Mouse (Mus musculus): ENCODE measurements around the gene Hist1h4c. TPM values are rescaled to one million over a fixed set of nuclear protein-coding genes. Genes with fewer than 3 reads are reported as not detected.

The Hist1h4c gene
- polyA plus RNA-seq, 1 experiment from 2014 or later = 9.0 TPM

Small RNA genes lying within 50 kb of the gene (microRNA-seq; reads per million reads assigned to microRNA genes)
- not detected for gene Gm44314
- gene Gm44350 = not detected

Other genes starting within 250 kb of the Hist1h4c start
- gene Btn1a1, start 232.6 kb downstream of the Hist1h4c start, polyA plus RNA-seq (2014; fragmentation: Nextera tagmentation; extraction: Ambion mirVana) = 0.09 TPM in 2 replicates
- gene Btn2a2, start 209.6 kb downstream of the Hist1h4c start, polyA plus RNA-seq (2014; fragmentation: Nextera tagmentation; extraction: Ambion mirVana) = 0.31 and 0.87 TPM in 2 replicates
- gene Hist1h4h, start 167.4 kb downstream of the Hist1h4c start, polyA plus RNA-seq (2014; fragmentation: Nextera tagmentation; extraction: Ambion mirVana) = 6.1 and 9.9 TPM in 2 replicates
- 13.8 and 28.7 TPM in 2 replicates for gene Hist1h2af, start 164.5 kb downstream of the Hist1h4c start, polyA plus RNA-seq (2014; fragmentation: Nextera tagmentation; extraction: Ambion mirVana)
- gene Hist1h3g, start 163.0 kb downstream of the Hist1h4c start, polyA plus RNA-seq (2014; fragmentation: Nextera tagmentation; extraction: Ambion mirVana) = 8.2 and 12.5 TPM in 2 replicates
- gene Hist1h2bh, start 155.1 kb downstream of the Hist1h4c start, polyA plus RNA-seq (2014; fragmentation: Nextera tagmentation; extraction: Ambion mirVana) = 1.4 and 2.9 TPM in 2 replicates
- 1.2 and 2.0 TPM in 2 replicates for gene Hist1h3f, start 154.4 kb downstream of the Hist1h4c start, polyA plus RNA-seq (2014; fragmentation: Nextera tagmentation; extraction: Ambion mirVana)
- gene Hist1h4f, start 146.8 kb downstream of the Hist1h4c start, polyA plus RNA-seq (2014; fragmentation: Nextera tagmentation; extraction: Ambion mirVana) = 1.1 and 2.9 TPM in 2 replicates
- 0.70 and 1.2 TPM in 2 replicates for gene Hist1h1d, start 145.2 kb downstream of the Hist1h4c start, polyA plus RNA-seq (2014; fragmentation: Nextera tagmentation; extraction: Ambion mirVana)
- 11.4 and 15.4 TPM in 2 replicates for gene Hist1h3e, start 136.1 kb downstream of the Hist1h4c start, polyA plus RNA-seq (2014; fragmentation: Nextera tagmentation; extraction: Ambion mirVana)
- 114 and 155 TPM in 2 replicates for gene Hist1h2ae, start 127.2 kb downstream of the Hist1h4c start, polyA plus RNA-seq (2014; fragmentation: Nextera tagmentation; extraction: Ambion mirVana)
- gene Hist1h2bg, start 127.1 kb downstream of the Hist1h4c start, polyA plus RNA-seq (2014; fragmentation: Nextera tagmentation; extraction: Ambion mirVana) = 7.9 and 12.9 TPM in 2 replicates
- gene Hist1h2bf, start 124.3 kb downstream of the Hist1h4c start, polyA plus RNA-seq (2014; fragmentation: Nextera tagmentation; extraction: Ambion mirVana) = 6.7 and 10.8 TPM in 2 replicates
- gene Hist1h2ad, start 124.1 kb downstream of the Hist1h4c start, polyA plus RNA-seq (2014; fragmentation: Nextera tagmentation; extraction: Ambion mirVana) = 2.9 and 5.3 TPM in 2 replicates
- 12.0 and 14.7 TPM in 2 replicates for gene Hist1h3d, start 122.7 kb downstream of the Hist1h4c start, polyA plus RNA-seq (2014; fragmentation: Nextera tagmentation; extraction: Ambion mirVana)
- gene Hist1h4d, start 116.9 kb downstream of the Hist1h4c start, polyA plus RNA-seq (2014; fragmentation: Nextera tagmentation; extraction: Ambion mirVana) = 113 and 136 TPM in 2 replicates
- 2.9 and 3.1 TPM in 2 replicates for gene Hist1h2be, start 77.3 kb downstream of the Hist1h4c start, polyA plus RNA-seq (2014; fragmentation: Nextera tagmentation; extraction: Ambion mirVana)
- 17.6 and 20.4 TPM in 2 replicates for gene Hist1h1e, start 75.9 kb downstream of the Hist1h4c start, polyA plus RNA-seq (2014; fragmentation: Nextera tagmentation; extraction: Ambion mirVana)
- 1.3 and 1.9 TPM in 2 replicates for gene Hist1h2ac, start 14.5 kb downstream of the Hist1h4c start, polyA plus RNA-seq (2014; fragmentation: Nextera tagmentation; extraction: Ambion mirVana)
- 54.0 and 60.2 TPM in 2 replicates for gene Hist1h2bc, start 14.3 kb downstream of the Hist1h4c start, polyA plus RNA-seq (2014; fragmentation: Nextera tagmentation; extraction: Ambion mirVana)
- not detected in 2 replicates for gene Hist1h1t, start 2.6 kb downstream of the Hist1h4c start, polyA plus RNA-seq (2014; fragmentation: Nextera tagmentation; extraction: Ambion mirVana)
- 6.0 and 7.6 TPM in 2 replicates for gene Hfe, start 12.4 kb upstream of the Hist1h4c start, polyA plus RNA-seq (2014; fragmentation: Nextera tagmentation; extraction: Ambion mirVana)
- 21.6 and 28.4 TPM in 2 replicates for gene Hist1h1c, start 40.4 kb upstream of the Hist1h4c start, polyA plus RNA-seq (2014; fragmentation: Nextera tagmentation; extraction: Ambion mirVana)
- 12.7 and 18.3 TPM in 2 replicates for gene Hist1h3c, start 47.1 kb upstream of the Hist1h4c start, polyA plus RNA-seq (2014; fragmentation: Nextera tagmentation; extraction: Ambion mirVana)
- gene Hist1h2bb, start 48.3 kb upstream of the Hist1h4c start, polyA plus RNA-seq (2014; fragmentation: Nextera tagmentation; extraction: Ambion mirVana) = 2.7 and 6.8 TPM in 2 replicates
- gene Hist1h2ab, start 52.7 kb upstream of the Hist1h4c start, polyA plus RNA-seq (2014; fragmentation: Nextera tagmentation; extraction: Ambion mirVana) = 70.3 and 91.4 TPM in 2 replicates
- 12.5 and 22.2 TPM in 2 replicates for gene Hist1h3b, start 53.8 kb upstream of the Hist1h4c start, polyA plus RNA-seq (2014; fragmentation: Nextera tagmentation; extraction: Ambion mirVana)
- 7.0 and 9.2 TPM in 2 replicates for gene Hist1h4b, start 58.6 kb upstream of the Hist1h4c start, polyA plus RNA-seq (2014; fragmentation: Nextera tagmentation; extraction: Ambion mirVana)
- gene Hist1h4a, start 62.8 kb upstream of the Hist1h4c start, polyA plus RNA-seq (2014; fragmentation: Nextera tagmentation; extraction: Ambion mirVana) = 1.3 and 1.9 TPM in 2 replicates
- gene Hist1h3a, start 63.9 kb upstream of the Hist1h4c start, polyA plus RNA-seq (2014; fragmentation: Nextera tagmentation; extraction: Ambion mirVana) = 8.8 and 11.6 TPM in 2 replicates
- gene Hist1h1a, start 65.2 kb upstream of the Hist1h4c start, polyA plus RNA-seq (2014; fragmentation: Nextera tagmentation; extraction: Ambion mirVana) = 3.5 and 6.5 TPM in 2 replicates
- not detected in 2 replicates for gene Trim38, start 71.5 kb upstream of the Hist1h4c start, polyA plus RNA-seq (2014; fragmentation: Nextera tagmentation; extraction: Ambion mirVana)
- 0.07 and 0.12 TPM in 2 replicates for gene Slc17a2, start 108.5 kb upstream of the Hist1h4c start, polyA plus RNA-seq (2014; fragmentation: Nextera tagmentation; extraction: Ambion mirVana)
- gene Slc17a3, start 141.0 kb upstream of the Hist1h4c start, polyA plus RNA-seq (2014; fragmentation: Nextera tagmentation; extraction: Ambion mirVana) = 0.53 and 1.1 TPM in 2 replicates
- 0.47 and 1.6 TPM in 2 replicates for gene Slc17a1, start 169.3 kb upstream of the Hist1h4c start, polyA plus RNA-seq (2014; fragmentation: Nextera tagmentation; extraction: Ambion mirVana)
- 2.0 and 2.5 TPM in 2 replicates for gene Slc17a4, start 216.6 kb upstream of the Hist1h4c start, polyA plus RNA-seq (2014; fragmentation: Nextera tagmentation; extraction: Ambion mirVana)
- gene Hist1h2ba, start 235.7 kb upstream of the Hist1h4c start, polyA plus RNA-seq (2014; fragmentation: Nextera tagmentation; extraction: Ambion mirVana) = not detected in 2 replicates
- gene Hist1h2aa, start 236.0 kb upstream of the Hist1h4c start, polyA plus RNA-seq (2014; fragmentation: Nextera tagmentation; extraction: Ambion mirVana) = not detected in 2 replicates